Mouse (Mus musculus) kidney, postnatal 25 days (tissue): Measurements from ENCODE around the gene Sp8.

Source experiments
- DNase-seq, 2 experiments: peaks; one replicate each; pipeline ENCODE4 v3.0.0; 2021; ENCODE audit warnings: mixed read lengths in 2 of 2

Sp8 gene

DNA sequence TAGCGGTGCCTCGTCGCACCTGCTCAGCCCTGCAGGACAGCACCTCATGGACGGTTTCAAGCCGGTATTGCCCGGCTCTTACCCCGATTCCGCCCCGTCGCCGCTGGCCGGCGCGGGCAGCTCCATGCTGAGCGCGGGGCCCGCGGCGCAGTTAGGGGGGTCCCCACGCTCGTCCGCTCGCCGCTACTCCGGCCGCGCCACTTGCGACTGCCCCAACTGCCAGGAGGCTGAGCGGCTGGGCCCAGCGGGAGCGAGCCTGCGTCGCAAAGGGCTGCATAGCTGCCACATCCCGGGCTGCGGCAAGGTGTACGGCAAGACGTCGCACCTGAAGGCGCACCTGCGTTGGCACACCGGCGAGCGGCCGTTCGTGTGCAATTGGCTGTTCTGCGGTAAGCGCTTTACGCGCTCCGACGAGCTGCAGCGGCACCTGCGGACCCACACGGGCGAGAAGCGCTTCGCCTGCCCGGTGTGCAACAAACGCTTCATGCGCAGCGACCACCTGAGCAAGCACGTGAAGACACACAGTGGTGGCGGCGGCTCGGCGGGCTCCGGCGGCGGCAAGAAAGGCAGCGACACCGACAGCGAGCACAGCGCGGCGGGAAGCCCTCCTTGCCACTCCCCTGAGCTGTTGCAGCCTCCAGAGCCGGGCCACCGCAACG is 3.2 kb downstream of the Sp8 start:
- DNase-seq = no peak

DNA sequence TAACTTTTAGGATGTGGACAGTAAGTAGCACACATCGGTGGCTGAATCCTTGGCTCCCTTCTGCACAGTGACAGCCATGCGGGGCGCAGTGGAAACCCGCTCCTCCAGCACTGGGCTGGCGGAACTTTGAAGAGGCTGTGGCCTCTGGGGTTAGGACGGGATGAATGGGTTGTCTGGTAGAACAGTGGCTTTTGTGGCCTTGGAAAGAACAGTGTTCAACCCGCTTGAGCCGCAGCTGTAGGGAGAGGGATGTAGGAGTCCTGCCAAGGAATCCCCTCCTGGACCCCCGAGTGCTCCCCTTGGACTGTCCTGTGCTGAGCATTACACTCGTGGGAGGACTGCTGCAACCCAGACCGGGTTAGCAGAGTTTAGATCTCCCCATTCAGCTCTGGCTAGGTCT is 3.9 kb downstream of the Sp8 start:
- DNase-seq = no peak

DNA sequence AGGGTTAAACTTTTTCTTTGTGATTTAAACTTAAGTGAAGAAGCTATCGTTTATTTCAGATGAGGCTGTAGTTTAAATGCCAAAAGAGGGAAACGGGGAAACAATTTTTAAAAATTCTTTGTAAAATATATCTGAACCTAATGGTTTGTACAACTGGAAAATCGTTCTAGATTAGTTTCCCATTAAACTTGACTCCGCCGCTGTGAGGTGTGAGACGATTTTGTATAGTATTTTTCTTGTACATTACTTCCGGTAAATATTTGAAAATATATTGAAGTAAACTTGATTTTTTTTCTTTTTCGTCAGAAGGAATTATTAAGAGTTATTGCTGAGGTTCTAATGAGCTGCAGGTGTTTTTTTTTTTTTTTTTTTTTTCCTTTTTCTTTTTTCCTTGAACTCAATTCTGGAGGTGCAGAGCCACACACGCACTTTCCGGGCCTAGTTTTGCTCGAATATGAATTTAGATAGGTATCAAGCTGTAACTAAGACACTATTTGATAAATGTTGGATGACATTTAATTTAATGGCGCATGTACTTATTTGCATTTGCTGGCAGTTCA is 4.8 kb downstream of the Sp8 start:
- DNase-seq = no peak

DNA sequence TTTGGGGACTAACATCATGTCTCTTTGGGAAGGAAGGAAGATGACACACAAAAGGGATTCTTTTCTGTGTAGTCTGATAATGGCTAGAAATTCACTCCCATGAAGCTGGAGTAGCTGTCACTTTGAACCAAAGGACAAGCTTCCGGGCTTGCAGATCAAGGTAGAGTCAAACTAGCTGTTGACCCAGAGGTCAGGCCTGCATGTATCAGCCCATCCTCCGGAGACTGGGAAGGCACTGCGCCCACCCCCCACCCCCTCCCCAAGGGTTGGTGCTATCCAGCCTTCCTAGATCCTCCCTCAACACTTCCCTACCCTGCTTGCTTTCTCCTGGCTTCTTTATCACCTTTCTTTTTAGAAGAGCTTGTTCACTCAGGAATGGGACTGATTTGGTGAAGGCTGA is 7.2 kb downstream of the Sp8 start:
- DNase-seq = no peak

DNA sequence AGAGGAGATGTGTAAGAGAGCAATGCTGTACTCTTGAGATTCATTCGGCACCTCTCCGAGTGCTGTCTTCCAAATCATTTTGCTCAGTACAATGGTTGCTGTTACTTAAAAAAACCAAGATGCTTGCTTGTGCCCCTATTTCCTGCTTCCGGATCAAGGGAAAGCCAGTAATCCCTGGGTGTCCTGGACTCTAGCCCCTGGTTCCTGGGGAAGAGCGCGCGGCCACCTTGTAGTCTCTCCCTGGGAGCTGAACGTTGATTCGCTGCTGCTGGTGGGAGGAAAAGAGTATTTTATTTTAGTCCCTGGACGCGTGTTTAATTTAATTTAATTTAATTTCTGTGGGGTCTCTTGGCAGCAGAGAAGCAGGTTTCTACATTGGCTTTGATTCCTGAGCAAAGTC is 8.3 kb downstream of the Sp8 start:
- no peak for DNase-seq

DNA sequence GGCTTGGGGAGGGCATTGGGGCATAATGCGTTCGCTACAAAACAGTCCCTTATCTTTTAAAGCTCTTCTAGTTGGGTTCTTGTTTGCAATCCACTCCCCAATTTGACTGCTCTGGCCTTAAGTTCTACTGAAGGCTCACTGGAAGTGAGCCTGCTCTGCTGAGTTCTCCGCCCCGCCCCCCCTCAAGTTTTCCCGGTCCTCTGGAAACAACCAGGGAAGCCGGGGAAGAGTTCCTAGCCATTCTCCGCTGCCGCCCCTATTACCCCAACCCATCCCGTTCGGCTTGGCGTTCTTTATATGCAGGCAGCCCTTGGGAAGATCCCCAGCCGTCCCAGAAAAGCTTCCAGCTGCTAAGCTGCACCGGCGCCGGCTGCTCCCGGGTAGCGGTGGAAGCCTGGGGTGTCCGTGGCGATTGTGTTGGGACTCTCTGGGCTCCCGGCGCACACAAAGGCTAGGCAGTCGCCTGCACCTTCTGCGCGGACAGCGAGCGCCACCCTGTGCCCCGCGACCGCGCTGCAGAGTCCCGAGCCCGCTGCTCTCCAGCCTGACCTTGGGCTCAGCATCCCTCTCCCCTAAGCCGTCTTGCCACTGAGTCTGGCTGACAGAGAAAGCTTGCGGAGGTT is 8.8 kb downstream of the Sp8 start:
- DNase-seq = peak; percentile 64 to 73

DNA sequence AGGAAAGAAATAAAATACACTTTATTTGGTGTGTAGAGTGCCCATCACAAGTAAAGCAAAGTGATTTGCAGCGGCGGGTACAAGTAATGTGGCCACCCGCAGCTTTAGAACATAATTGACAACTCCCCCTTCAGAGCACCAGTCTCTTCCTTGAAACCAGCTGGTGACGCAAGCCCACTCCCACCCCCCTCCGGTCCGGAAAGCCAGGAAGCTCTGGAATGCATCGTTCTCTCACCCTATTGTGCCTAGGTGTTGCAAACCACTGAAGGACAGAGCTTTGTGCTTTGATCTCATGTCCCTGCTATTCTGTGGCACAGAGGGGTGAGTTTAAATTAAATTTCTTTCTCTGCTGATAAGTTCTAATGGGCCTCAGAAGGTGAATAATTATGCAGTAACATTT is 10.0 kb downstream of the Sp8 start:
- DNase-seq = no peak

DNA sequence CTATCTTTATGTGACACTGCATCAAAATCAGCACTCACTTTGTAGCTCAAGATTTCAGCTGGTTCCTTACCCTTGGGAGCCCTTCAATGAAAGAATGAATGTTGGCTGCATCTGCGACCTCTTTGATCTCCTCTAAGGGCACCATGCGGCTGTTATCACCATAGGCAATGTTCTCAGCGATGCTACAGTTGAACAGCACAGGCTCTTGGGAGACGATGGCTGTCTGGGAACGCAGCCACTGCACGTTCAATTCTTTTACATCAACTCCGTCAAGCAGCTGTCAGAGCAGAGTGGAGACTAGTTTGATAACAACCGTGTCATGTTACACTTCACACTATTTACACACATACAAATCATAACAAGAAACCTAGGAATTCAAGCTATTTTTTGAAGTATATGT is 26.5 kb downstream of the Sp8 start:
- DNase-seq = no peak

DNA sequence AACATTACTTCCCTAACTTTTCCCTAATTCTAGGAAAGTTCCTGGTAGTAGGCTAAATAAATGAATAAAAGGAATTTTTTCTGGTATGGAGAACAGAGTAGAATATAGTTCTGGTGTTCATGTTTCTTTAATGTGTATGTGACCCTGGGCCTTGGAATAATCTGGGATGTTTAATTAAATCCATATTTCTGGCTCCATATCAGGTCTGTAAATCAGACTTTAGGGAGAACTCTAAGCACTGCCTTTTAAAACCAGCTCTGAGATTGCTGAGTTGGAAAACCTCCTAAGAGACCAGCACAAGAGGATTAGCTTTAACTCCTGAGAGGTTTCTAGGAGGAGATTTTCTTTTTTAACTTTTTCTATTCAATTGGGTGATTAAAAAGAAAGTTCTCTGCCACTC is 36.7 kb downstream of the Sp8 start:
- DNase-seq = no peak

DNA sequence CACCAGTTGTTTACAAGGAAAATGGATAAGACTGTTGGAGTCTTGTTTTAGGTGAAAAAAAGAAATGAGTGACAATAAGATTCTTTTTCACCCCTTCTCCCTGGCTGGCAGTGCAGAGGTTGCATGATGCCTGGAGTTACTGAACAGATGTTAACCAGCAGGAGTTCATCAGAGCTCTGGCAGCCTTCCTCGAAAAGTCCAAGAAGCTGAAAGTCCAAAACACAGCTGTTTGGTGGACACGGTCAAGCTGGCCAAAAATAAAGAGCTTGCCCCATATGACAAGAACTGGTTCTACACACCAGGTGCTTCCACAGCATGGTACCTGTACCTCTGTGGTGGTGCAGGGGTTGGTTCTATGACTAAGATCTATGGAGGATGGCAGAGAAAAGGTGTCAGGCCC is 41.8 kb downstream of the Sp8 start:
- no peak for DNase-seq
